Mouse (Mus musculus): ENCODE data around the gene Cntnap2. TPM values are rescaled to one million over a fixed set of nuclear protein-coding genes. Genes with fewer than 3 reads are reported as not detected.

Cntnap2 gene
- total and polyA plus RNA-seq, 3 experiments = 0.02 TPM; not detected in 2

DNA sequence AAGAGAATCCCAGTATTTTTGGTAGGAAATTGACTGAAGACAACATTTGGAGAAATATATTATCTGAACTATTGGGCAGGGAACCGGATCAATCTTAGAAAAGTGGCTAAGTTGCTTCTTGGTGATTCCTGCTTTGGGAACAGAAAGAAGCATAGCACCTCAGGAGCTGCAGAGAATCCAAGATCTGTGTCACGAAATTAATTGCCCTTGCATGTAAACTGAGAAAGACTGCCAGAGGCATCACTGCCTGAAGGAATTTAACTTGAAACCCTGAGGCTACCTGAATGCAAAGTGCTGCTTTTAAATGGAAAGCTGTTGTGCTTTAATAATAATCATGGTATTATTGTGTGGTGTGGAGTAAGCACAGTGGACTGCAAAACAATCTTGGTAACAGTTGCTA lies 286.2 kb downstream of the Cntnap2 start:
- intact Hi-C loops (cut with DNase I) = no loop called here
- H3K27me3 ChIP-seq (ENCODE audit: control insufficient read depth, insufficient read depth, low read length) = no peaks in the 10 kb centered on the region
- WGBS = 59% methylated on average over 2 of the region's 2 CpGs
- no peaks in the 10 kb centered on the region for H3K79me2 ChIP-seq (replicated peaks; ENCODE audit: control insufficient read depth, insufficient read depth, low read length)
- no peaks in the 10 kb centered on the region for H3K4me1 ChIP-seq (ENCODE audit: control insufficient read depth, insufficient read depth, low read length)
- TF ChIP-seq POLR2A (IDR thresholded peaks at IDR 0.05; ENCODE audit: insufficient read depth, low read depth, low read length) (no peak), EP300 (IDR thresholded peaks at IDR 0.05; ENCODE audit: insufficient read depth, low read depth, low read length) (no peak), CTCF (IDR thresholded peaks at IDR 0.05) (no peak)
- no peak overlapping the region for H3K4me3 ChIP-seq
- H3K9ac ChIP-seq (ENCODE audit: low read depth, low read length) = no peak overlapping the region
- H3K27ac ChIP-seq = no peak overlapping the region
- no peaks in the 10 kb centered on the region for H3K36me3 ChIP-seq (ENCODE audit: control insufficient read depth, insufficient read depth, low read length)
- DNase-seq = no peak

DNA sequence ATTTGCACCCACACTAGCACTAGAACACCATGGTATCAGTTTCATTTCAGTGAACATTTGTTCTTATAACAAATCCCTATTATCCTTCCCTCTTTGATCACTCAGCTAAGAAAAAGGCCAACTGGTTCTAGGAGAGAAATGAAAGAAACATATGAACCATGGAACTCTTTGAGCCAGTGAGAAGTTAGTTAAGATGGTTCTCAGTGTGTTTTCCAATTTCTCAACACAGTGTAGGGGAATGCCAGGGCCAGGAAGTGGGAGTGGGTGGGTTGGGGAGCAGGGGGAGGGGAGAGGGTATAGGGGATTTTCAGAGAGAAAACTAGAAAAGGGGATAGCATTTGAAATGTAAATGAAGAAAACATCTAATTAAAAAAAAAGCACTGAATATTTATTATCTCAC lies 286.8 kb downstream of the Cntnap2 start:
- intact Hi-C loops (cut with DNase I) = no loop called here

DNA sequence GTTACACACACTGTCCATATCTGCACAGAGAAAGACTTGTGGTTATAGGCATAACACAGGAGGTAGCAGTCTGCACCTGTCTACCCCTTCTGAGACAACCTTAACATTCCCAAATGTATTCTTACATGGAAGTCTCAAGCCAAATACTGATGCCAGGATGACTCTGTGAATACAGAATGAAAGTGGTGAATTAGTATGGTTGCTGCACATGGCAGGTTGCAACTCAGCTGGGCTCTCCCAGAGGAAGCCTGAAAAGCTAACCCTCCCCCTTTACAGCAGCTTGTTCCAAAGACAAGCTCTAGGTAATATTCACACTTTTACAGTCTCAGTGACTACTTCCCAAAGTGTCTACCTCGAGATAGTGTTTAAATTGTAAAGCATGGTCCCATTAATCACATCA lies 307.3 kb downstream of the Cntnap2 start:
- 16% methylated on average over 1 of the region's 1 CpGs for WGBS
- intact Hi-C loops (cut with DNase I) = no loop called here
- no peak overlapping the region for H3K4me3 ChIP-seq

More for the DNA sequence above, 286.8 kb downstream of the Cntnap2 start:
- DNase-seq = no peak
- no peaks in the 10 kb centered on the region for H3K27me3 ChIP-seq (ENCODE audit: control insufficient read depth, insufficient read depth, low read length)
- H3K4me3 ChIP-seq = no peak overlapping the region
- H3K27ac ChIP-seq = no peak overlapping the region
- H3K4me1 ChIP-seq (ENCODE audit: control insufficient read depth, insufficient read depth, low read length) = no peaks in the 10 kb centered on the region
- H3K36me3 ChIP-seq (ENCODE audit: control insufficient read depth, insufficient read depth, low read length) = no peaks in the 10 kb centered on the region
- H3K79me2 ChIP-seq (replicated peaks; ENCODE audit: control insufficient read depth, insufficient read depth, low read length) = no peaks in the 10 kb centered on the region
- TF ChIP-seq POLR2A (IDR thresholded peaks at IDR 0.05; ENCODE audit: insufficient read depth, low read depth, low read length) (no peak), EP300 (IDR thresholded peaks at IDR 0.05; ENCODE audit: insufficient read depth, low read depth, low read length) (no peak)
- no peak overlapping the region for H3K9ac ChIP-seq (ENCODE audit: low read depth, low read length)

DNA sequence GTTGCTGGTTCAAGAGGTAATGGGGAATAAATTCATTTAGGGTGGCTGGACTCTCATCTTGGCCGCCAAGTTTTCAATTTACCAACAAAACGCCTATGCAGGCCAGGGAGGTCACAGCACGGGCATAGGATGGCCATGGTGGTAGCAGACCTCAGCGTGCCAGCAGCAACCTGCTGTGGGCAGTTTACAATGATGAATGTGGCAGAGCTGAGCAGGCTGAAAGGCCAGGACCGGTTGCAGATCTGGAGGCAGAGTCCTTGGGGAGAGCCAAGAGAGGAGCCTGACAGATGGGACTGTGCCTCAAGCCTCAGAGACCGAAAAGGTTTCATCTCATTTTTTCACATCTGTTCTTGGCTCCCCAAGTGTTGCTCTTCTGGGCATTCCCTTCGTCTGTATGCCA lies 322.0 kb downstream of the Cntnap2 start:
- H3K27me3 ChIP-seq (ENCODE audit: control insufficient read depth, insufficient read depth, low read length) = no peaks in the 10 kb centered on the region
- intact Hi-C loops (cut with DNase I) = no loop called here
- no peak overlapping the region for H3K9ac ChIP-seq (ENCODE audit: low read depth, low read length)
- H3K27ac ChIP-seq = no peak overlapping the region
- no peaks in the 10 kb centered on the region for H3K79me2 ChIP-seq (replicated peaks; ENCODE audit: control insufficient read depth, insufficient read depth, low read length)
- H3K36me3 ChIP-seq (ENCODE audit: control insufficient read depth, insufficient read depth, low read length) = no peaks in the 10 kb centered on the region
- 58% methylated on average over 7 of the region's 7 CpGs for WGBS
- no peak overlapping the region for H3K4me3 ChIP-seq
- no peaks in the 10 kb centered on the region for H3K4me1 ChIP-seq (ENCODE audit: control insufficient read depth, insufficient read depth, low read length)
- DNase-seq = no peak
- TF ChIP-seq POLR2A (IDR thresholded peaks at IDR 0.05; ENCODE audit: insufficient read depth, low read depth, low read length) = no peak
- no peak for TF ChIP-seq CTCF (IDR thresholded peaks at IDR 0.05)

More for the DNA sequence above, 307.3 kb downstream of the Cntnap2 start:
- no peak overlapping the region for H3K27ac ChIP-seq
- no peak for DNase-seq
- no peak overlapping the region for H3K9ac ChIP-seq (ENCODE audit: low read depth, low read length)
- no peaks in the 10 kb centered on the region for H3K79me2 ChIP-seq (replicated peaks; ENCODE audit: control insufficient read depth, insufficient read depth, low read length)
- H3K36me3 ChIP-seq (ENCODE audit: control insufficient read depth, insufficient read depth, low read length) = no peaks in the 10 kb centered on the region
- TF ChIP-seq CTCF (IDR thresholded peaks at IDR 0.05) (no peak), EP300 (IDR thresholded peaks at IDR 0.05; ENCODE audit: insufficient read depth, low read depth, low read length) (no peak), POLR2A (IDR thresholded peaks at IDR 0.05; ENCODE audit: insufficient read depth, low read depth, low read length) (no peak)
- no peaks in the 10 kb centered on the region for H3K27me3 ChIP-seq (ENCODE audit: control insufficient read depth, insufficient read depth, low read length)
- H3K4me1 ChIP-seq (ENCODE audit: control insufficient read depth, insufficient read depth, low read length) = no peaks in the 10 kb centered on the region

DNA sequence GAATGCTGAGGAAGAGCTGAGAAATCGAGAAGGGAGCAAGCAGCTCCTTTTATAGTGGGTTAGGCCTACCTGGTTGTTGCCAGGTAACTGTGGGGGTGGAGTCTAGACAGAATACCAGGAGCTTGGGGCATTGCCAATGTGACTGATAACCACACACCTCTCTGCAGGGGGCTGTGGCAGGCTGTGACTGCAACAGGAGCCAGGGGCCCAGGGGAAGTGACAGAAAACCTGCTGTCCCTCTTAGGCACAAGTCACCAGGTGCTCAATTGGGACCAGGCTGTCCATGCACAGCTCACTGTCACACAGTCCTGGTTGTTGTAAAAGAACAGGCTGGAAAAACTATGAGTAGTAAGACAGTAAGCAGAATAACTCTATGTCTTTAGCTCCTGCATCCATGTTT lies 329.9 kb downstream of the Cntnap2 start:
- H3K36me3 ChIP-seq (ENCODE audit: control insufficient read depth, insufficient read depth, low read length) = no peaks in the 10 kb centered on the region
- no peaks in the 10 kb centered on the region for H3K4me1 ChIP-seq (ENCODE audit: control insufficient read depth, insufficient read depth, low read length)
- DNase-seq = no peak
- TF ChIP-seq EP300 (IDR thresholded peaks at IDR 0.05; ENCODE audit: insufficient read depth, low read depth, low read length) (no peak), POLR2A (IDR thresholded peaks at IDR 0.05; ENCODE audit: insufficient read depth, low read depth, low read length) (no peak), CTCF (IDR thresholded peaks at IDR 0.05) (no peak)
- intact Hi-C loops (cut with DNase I) = no loop called here
- 17% methylated on average over 1 of the region's 1 CpGs for WGBS
- no peak overlapping the region for H3K4me3 ChIP-seq
- no peaks in the 10 kb centered on the region for H3K79me2 ChIP-seq (replicated peaks; ENCODE audit: control insufficient read depth, insufficient read depth, low read length)
- no peak overlapping the region for H3K9ac ChIP-seq (ENCODE audit: low read depth, low read length)
- H3K27me3 ChIP-seq (ENCODE audit: control insufficient read depth, insufficient read depth, low read length) = no peaks in the 10 kb centered on the region
- H3K27ac ChIP-seq = no peak overlapping the region

DNA sequence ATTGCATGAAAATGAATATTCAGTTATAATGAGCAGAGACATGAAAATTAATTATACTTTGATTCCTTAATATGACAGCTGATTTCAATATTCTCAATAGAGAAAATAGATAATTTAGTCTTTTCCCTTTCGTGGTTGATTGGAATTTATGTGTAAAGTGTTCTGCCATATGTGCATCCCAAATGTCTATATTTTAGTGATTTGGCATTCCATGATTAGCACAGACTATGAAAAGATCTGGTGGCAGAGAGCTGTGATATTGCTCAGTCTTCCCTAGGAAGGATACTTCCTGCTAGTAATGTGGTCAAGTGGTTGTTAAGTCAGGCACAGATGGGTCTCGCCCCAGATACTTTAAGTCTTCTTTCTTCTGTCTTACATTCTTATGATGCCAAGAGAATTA lies 354.5 kb downstream of the Cntnap2 start:
- H3K9ac ChIP-seq (ENCODE audit: low read depth, low read length) = no peak overlapping the region
- H3K79me2 ChIP-seq (replicated peaks; ENCODE audit: control insufficient read depth, insufficient read depth, low read length) = no peaks in the 10 kb centered on the region
- no peaks in the 10 kb centered on the region for H3K27me3 ChIP-seq (ENCODE audit: control insufficient read depth, insufficient read depth, low read length)
- TF ChIP-seq POLR2A (IDR thresholded peaks at IDR 0.05; ENCODE audit: insufficient read depth, low read depth, low read length) (no peak), CTCF (IDR thresholded peaks at IDR 0.05) (no peak), EP300 (IDR thresholded peaks at IDR 0.05; ENCODE audit: insufficient read depth, low read depth, low read length) (no peak)
- DNase-seq = no peak
- no peaks in the 10 kb centered on the region for H3K4me1 ChIP-seq (ENCODE audit: control insufficient read depth, insufficient read depth, low read length)
- H3K27ac ChIP-seq = no peak overlapping the region
- 65% methylated on average over 2 of the region's 2 CpGs for WGBS
- intact Hi-C loops (cut with DNase I) = no loop called here
- H3K36me3 ChIP-seq (ENCODE audit: control insufficient read depth, insufficient read depth, low read length) = no peaks in the 10 kb centered on the region
- H3K4me3 ChIP-seq = no peak overlapping the region

All from heart, adult 2 months (tissue).